Mouse (Mus musculus): Measurements from ENCODE around the gene Ralgapa2.

DNA sequence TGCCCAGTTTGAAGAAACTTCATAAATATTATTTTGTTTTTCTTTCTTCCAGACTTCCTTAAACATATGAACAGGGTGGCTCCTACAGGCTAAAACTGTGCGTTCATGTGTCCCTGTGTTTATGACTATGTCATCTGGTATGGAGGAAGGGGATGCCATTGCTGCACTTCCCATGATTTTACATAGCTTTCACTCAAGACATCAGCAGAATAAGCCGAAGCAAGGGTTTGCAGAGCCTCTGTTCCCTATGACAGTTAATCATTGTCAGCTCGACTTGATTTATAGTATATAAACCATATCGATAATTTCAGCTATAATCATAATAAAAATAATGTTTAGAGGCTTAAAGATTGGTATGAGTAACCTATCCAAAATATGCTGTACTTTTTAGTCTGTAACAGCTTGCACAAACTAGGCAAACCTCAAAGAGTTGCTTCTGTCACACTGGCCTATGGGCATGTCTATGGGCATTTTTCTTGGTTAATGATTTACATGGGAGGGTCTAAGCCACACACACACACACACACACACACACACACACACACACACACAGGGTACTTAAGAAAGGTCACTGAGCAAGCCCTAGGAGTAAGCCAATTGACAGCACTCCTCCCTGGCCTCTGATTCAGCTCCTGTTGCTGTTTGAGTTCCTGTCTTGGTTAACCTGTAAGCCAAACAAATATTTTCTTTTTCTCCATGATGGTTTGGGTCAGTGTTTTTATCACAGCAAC, 12.7 kb upstream of the Ralgapa2 start:
- TF ChIP-seq CTCF (IDR thresholded peaks at IDR 0.05; ENCODE audit: control insufficient read depth, insufficient read depth, insufficient read length) (no peak), MAX (IDR thresholded peaks at IDR 0.05) (no peak), MYOG (IDR thresholded peaks at IDR 0.05; ENCODE audit: control insufficient read depth, extremely low read depth, insufficient read length) (no peak)
